Mouse (Mus musculus) testis, adult 2 months (tissue): ENCODE data around the gene Tnfaip2. TPM values are rescaled to one million over a fixed set of nuclear protein-coding genes. Genes with fewer than 3 reads are reported as not detected.

ENCODE experiments used
- H3K27ac ChIP-seq: fragments of 200-500 bp; 2 replicates; pipeline ENCODE4 v1.5.1; 2012; ENCODE audit warnings: low read depth, low read length; ENCODE audit not compliant: control insufficient read depth, insufficient read depth
- H3K27me3 ChIP-seq: fragments of 200-500 bp; 2 replicates; pipeline ENCODE4 v1.6.1; 2012; ENCODE audit warnings: mild to moderate bottlenecking, low read length, moderate library complexity; ENCODE audit not compliant: control insufficient read depth, insufficient read depth
- H3K36me3 ChIP-seq: fragments of 200-500 bp; 2 replicates; pipeline ENCODE4 v1.6.1; 2012; ENCODE audit warnings: mild to moderate bottlenecking, low read length; ENCODE audit not compliant: control insufficient read depth, insufficient read depth
- H3K4me1 ChIP-seq: fragments of 200-500 bp; 2 replicates; pipeline ENCODE4 v1.6.1; 2012; ENCODE audit warnings: low read length; ENCODE audit not compliant: control insufficient read depth, insufficient read depth
- H3K4me3 ChIP-seq: fragments of 200-500 bp; 2 replicates; pipeline ENCODE4 v1.5.1; 2012; ENCODE audit warnings: low read depth, mild to moderate bottlenecking, low read length, moderate library complexity, mixed read lengths; ENCODE audit not compliant: control insufficient read depth
- CTCF ChIP-seq: fragments of 200-500 bp; IDR thresholded peaks from 2 replicates; pipeline ENCODE4 v1.5.1; 2012; ENCODE audit warnings: low read depth, mild to moderate bottlenecking, inconsistent platforms, low read length, moderate library complexity; ENCODE audit not compliant: control insufficient read depth, insufficient read depth, insufficient replicate concordance
- POLR2A ChIP-seq: fragments of 200-500 bp; IDR thresholded peaks from 2 replicates; pipeline ENCODE4 v1.6.1; 2012; ENCODE audit warnings: low read depth, mild to moderate bottlenecking, inconsistent platforms, low read length, moderate library complexity; ENCODE audit not compliant: control insufficient read depth
- polyA plus RNA-seq: library from polyadenylated mRNA; depleted of rRNA; stranded (reverse); fragments of >200 nt; gene quantifications from 2 replicates; pipeline ENCODE4 v1.2.3, GENCODE M21; 2012

Tnfaip2 gene
- polyA plus RNA-seq, 1 experiment: 77.2 TPM

DNA sequence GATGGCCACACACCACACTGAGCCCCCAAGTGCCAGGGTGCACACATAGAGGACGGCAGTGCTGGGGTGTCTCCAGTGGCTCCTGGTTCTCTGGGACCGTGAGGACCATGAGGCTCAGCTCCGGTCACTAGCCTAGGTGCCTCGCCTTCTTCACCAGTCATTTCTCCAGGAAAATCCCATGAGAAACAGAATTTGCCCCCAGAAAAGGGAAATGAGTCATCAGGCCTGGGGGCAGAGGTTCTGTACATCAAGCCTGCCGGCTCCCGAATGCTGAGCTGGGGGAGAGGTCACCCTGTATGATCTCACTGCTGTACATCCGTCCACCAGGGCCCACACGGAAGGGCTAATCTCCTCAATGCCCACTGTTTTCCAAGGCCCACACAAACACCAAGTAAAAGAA, 13.6 kb downstream of the Tnfaip2 start:
- TF ChIP-seq POLR2A: no peak
- no peak for TF ChIP-seq CTCF
- H3K4me1 ChIP-seq: no peaks in the 10 kb centered on the region; the same call in 1 of the 2 replicates
- no peak overlapping the region for H3K4me3 ChIP-seq
- no peaks in the 10 kb centered on the region for H3K36me3 ChIP-seq
- H3K27ac ChIP-seq: no peak overlapping the region
- no peaks in the 10 kb centered on the region for H3K27me3 ChIP-seq

DNA sequence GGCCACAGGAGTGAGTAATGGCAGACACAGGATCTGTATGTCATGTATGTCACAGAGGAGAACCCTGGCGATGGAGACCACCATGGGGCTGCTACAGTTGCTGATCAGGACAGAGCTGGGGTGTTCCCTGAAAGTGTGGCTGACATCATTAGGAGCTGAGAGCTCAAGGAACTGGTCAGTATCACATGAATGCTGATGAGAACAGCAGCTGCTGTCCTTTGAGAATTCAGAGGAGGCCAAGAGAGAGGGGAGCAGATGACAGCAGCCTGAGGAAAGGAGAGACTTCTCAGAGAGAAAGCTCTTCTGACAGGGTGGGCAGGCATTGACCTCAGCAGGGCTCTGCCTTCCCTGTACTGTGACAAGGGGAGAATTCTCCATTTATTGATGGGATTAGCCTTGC, 15.5 kb downstream of the Tnfaip2 start:
- no peak overlapping the region for H3K4me3 ChIP-seq
- no peaks in the 10 kb centered on the region; the same call in 1 of the 2 replicates for H3K4me1 ChIP-seq
- no peaks in the 10 kb centered on the region for H3K27me3 ChIP-seq
- no peak overlapping the region for H3K27ac ChIP-seq
- TF ChIP-seq POLR2A: no peak
- H3K36me3 ChIP-seq: no peaks in the 10 kb centered on the region

DNA sequence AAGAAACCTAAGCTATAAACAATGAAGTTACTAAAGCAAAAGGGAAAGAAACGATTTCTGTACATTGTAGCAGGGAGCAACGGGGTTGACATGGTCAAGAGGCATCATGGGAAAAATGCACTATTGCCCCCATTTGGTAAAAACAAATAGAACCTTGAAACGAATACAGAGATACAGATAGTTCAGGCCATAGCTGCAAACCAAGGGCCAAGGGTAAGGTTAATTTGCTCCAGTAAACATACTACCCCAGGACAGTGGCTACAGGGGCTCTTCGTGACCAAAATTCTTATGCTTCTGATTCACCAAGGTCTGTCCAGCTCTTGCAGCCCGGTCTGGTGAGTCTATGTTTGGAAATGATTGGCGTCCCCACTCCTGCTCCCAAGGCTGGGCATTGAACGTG, 21.3 kb downstream of the Tnfaip2 start:
- no peak overlapping the region for H3K27ac ChIP-seq
- TF ChIP-seq CTCF (no peak), POLR2A (no peak)
- H3K27me3 ChIP-seq: no peaks in the 10 kb centered on the region
- H3K4me1 ChIP-seq: no peaks in the 10 kb centered on the region; the same call in 1 of the 2 replicates
- H3K36me3 ChIP-seq: no peaks in the 10 kb centered on the region
- H3K4me3 ChIP-seq: no peak overlapping the region

DNA sequence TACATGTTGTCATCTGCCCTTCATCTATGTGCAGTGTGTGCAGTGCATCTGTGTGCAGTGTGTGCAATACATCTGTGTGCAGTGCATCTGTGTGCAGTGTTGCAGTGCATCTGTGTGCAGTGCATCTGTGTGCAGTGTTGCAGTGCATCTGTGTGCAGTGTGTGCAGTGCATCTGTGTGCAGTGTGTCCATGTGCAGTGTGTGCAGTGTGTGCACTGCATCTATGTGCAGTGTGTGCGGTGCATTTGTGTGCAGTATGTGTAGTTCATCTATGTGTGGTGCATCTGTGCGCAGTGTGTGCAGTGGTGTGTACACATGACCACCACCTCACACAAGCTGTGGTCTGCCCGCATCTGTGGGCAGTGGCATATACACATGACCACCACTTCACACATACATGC, 24.1 kb downstream of the Tnfaip2 start:
- no peak overlapping the region for H3K27ac ChIP-seq
- H3K4me3 ChIP-seq: no peak overlapping the region
- no peaks in the 10 kb centered on the region for H3K36me3 ChIP-seq
- H3K4me1 ChIP-seq: no peaks in the 10 kb centered on the region
- no peaks in the 10 kb centered on the region for H3K27me3 ChIP-seq
- TF ChIP-seq POLR2A: no peak
- TF ChIP-seq CTCF: no peak

DNA sequence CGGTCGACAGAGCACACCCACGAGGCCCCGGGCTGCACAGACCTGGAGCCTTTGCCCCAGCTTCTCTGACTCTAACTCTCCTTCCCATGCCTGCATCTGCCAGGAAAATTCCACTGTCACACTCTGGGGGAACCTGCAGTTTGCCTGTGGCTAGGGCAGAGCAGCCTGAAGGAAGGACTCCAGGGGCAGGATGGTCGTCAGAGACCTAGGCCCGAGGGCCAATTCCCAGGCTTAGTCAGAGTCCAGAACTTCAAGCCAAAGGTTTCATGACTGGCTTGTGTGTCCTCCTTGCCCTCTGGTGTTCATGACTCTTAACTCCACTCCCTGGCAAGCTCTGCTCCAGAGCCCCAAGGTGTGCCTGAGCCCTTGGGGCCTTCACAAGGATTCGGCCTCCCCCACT, 25.9 kb downstream of the Tnfaip2 start:
- TF ChIP-seq POLR2A (no peak), CTCF (no peak)
- no peak overlapping the region for H3K27ac ChIP-seq

DNA sequence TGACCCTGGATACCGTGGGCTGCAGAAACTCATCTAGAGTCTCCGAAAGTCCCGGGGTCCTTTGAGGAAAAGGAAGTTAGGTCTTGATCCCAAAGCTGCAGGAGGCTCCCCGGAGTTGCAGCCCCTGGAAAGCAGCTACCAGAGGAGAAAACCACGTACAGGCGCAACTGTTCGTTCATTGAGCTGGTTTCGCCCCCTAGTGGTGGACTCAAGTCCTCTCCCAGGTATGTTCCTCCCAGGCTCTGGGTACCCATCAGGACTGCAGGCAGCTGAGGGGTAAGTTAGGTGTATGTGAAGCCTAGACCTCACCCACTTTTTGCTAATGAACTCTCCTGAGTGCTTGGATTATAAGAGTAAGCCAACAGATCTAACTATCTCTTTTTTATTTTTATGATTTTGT, 27.2 kb downstream of the Tnfaip2 start:
- H3K27me3 ChIP-seq: no peaks in the 10 kb centered on the region
- TF ChIP-seq CTCF (peak; percentile 84), POLR2A (no peak)
- H3K27ac ChIP-seq: no peak overlapping the region
- no peaks in the 10 kb centered on the region for H3K36me3 ChIP-seq
- no peak overlapping the region for H3K4me3 ChIP-seq
- H3K4me1 ChIP-seq: no peaks in the 10 kb centered on the region

More for the DNA sequence above, 25.9 kb downstream of the Tnfaip2 start:
- Histone ChIP-seq H3K27me3 (no peaks in the 10 kb centered on the region), H3K4me3 (no peak overlapping the region), H3K36me3 (no peaks in the 10 kb centered on the region), H3K4me1 (no peaks in the 10 kb centered on the region)

DNA sequence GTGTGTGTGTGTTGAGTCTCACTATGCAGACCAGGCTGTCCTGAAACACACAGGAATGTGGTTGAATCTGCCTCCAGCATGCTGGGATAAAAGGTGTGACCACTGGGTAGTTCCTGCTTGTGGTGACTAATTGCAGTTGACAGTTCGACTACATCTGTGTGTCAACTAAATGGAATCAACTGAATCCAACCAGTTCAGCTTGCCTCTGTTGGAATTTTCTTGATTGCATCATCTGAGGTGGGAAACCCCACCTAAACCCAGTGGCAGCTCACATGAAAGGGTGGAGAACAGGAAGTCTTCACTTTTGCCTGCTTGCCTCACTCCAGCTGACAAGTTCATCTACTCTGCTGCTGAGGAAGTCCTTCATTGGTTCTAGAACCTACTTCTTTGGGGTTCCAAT, 28.9 kb downstream of the Tnfaip2 start:
- Histone ChIP-seq H3K4me3 (no peak overlapping the region), H3K27me3 (no peaks in the 10 kb centered on the region), H3K4me1 (no peaks in the 10 kb centered on the region), H3K27ac (no peak overlapping the region), H3K36me3 (no peaks in the 10 kb centered on the region)
- TF ChIP-seq CTCF (no peak), POLR2A (no peak)

DNA sequence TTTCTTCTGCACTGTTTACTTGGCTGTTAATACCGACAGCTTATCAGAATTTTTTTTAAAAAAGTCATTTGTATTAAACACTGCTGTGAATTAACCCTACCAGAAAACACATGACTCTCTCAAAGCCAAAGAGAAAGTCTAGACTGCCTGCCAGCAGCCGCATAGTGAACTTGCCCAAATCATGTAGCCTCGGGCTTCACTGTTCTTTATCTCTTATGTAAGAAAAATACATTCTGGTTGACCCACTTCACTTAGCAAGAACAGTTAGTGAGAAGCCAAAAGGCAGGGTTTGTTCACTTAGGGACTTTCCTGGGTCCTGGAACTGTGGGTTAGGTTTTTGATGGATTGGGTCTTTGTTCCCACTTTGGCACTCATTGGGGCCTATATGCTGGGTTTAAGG, 29.5 kb downstream of the Tnfaip2 start:
- Histone ChIP-seq H3K4me3 (no peak overlapping the region), H3K27me3 (no peaks in the 10 kb centered on the region), H3K36me3 (no peaks in the 10 kb centered on the region), H3K27ac (no peak overlapping the region), H3K4me1 (no peaks in the 10 kb centered on the region)
- TF ChIP-seq CTCF (no peak), POLR2A (no peak)
